Mouse (Mus musculus): ENCODE results near the gene P2rx7.

DNA sequence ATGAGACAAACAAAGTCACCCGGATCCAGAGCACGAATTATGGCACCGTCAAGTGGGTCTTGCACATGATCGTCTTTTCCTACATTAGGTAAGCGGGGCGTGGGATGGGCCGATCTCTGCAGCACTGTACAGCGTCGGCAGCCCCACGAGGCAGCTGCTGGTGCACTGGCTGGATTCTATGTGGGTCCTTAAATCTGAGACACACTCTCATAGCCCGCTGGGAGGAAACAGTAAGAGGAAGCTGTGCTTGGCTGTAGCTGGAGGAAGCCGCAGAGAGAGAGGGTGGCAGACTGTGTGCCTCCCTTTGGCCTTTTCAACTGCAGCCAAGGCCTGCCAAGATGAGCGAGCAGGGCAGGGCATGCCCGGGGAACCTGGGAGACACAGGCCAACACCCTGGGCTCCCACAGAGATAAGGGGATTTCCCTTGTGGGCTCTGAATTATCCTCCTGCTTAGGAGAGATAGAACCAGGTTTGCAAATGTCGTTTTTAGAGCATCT, 448 bp downstream of the P2rx7 start:
- TF ChIP-seq CTCF (IDR thresholded peaks at IDR 0.05; ENCODE audit: low read depth, low read length) (no peak), POLR2A (IDR thresholded peaks at IDR 0.05; ENCODE audit: borderline replicate concordance, low read depth, low read length) (no peak)

All from bone marrow macrophage, adult 2 months (primary cell).